Mouse (Mus musculus) gastrocnemius, postnatal 4 days (tissue): ENCODE data around the gene Slc29a1. TPM values are rescaled to one million over a fixed set of nuclear protein-coding genes. Genes with fewer than 3 reads are reported as not detected.

Source experiments
- total RNA-seq, 2 experiments: library from RNA; stranded (reverse); gene quantifications; 2 replicates each; pipeline ENCODE4 v1.2.3; 2021

Gene Slc29a1
- total RNA-seq, 2 experiments from 2014 or later = 148 to 166 TPM

Other genes with a start within 250 kb of the Slc29a1 start
- 10 to 100 TPM; 43.2 to 50.8 TPM for gene Cdc5l, start 165.9 kb downstream of the Slc29a1 start, total RNA-seq
- under 1 TPM in 1 of 2 experiments, not detected in 1; 0.10 TPM for gene Spats1, start 124.2 kb downstream of the Slc29a1 start, total RNA-seq
- 10 to 100 TPM; 16.0 to 16.5 TPM for gene Aars2, start 92.8 kb downstream of the Slc29a1 start, total RNA-seq
- gene Tcte1, start 76.2 kb downstream of the Slc29a1 start, total RNA-seq = not detected
- gene Tmem151b, start 49.9 kb downstream of the Slc29a1 start, total RNA-seq = under 1 TPM; 0.15 to 0.29 TPM
- gene Nfkbie, start 43.9 kb downstream of the Slc29a1 start, total RNA-seq = 1 to 10 TPM; 3.2 TPM
- gene Slc35b2, start 35.7 kb downstream of the Slc29a1 start, total RNA-seq = 10 to 100 TPM; 44.4 to 52.7 TPM
- 1,000 to 10,000 TPM; 1,179 to 1,260 TPM for gene Hsp90ab1, start 26.3 kb downstream of the Slc29a1 start, total RNA-seq
- gene Mymx, start 2.5 kb upstream of the Slc29a1 start, total RNA-seq = 10 to 100 TPM; 42.8 to 44.3 TPM
- gene Capn11, start 59.7 kb upstream of the Slc29a1 start, total RNA-seq = 1 to 10 TPM in 1 of 2 experiments, under 1 TPM in 1; 0.10 to 1.5 TPM
- gene Mrpl14, start 86.7 kb upstream of the Slc29a1 start, total RNA-seq = 10 to 100 TPM; 83.4 to 92.2 TPM
- gene Tmem63b, start 87.3 kb upstream of the Slc29a1 start, total RNA-seq = 10 to 100 TPM; 48.6 to 56.4 TPM
- not detected for gene 1600014C23Rik, start 134.2 kb upstream of the Slc29a1 start, total RNA-seq